Mouse (Mus musculus): Measurements from ENCODE around the gene Slc2a9.

The Slc2a9 gene

DNA sequence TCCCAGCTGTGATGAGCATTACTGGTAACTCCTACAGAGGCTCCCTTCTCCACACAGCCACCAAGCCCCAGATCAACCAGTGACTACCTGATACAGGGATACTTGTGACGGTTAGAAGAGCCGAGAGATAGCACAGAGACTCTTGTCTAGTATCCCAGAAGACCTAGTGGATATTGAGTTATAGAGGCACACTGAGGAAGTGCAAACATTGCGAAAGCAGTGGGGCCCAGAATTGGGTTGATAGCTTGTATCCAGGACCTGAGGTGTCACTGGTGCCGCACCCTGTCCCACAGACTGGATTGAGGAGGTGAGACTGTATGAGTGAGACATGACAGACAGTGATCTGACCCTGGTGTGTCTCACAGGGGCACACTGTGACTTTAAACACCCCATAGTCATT, at the start of gene Slc2a9:
Gene Slc2a9, minus strand, starts transcription at position 152 of the 400 bp plus-strand sequence.
- WGBS: 95% methylated on average over 4 of the region's 4 CpGs

DNA sequence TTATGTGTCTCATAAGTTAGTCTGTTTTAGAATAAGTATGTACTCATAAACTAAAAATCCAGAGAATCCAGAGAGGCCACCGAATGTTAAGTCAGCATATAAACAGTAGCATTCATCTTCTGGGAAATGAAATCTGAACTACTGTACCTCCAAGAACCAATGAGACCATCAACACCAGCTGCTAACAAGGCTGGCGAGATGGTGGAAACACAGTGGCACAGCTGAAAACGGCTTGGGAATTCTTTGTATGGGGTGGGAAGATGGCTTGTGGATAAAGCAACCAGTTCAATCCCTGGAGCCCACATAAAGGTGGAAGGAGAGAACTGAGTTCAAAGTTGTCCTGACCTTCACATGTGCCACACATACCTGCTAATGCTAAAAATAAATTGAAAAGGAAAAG, 49.7 kb upstream of the Slc2a9 start:
- 74% methylated on average over 3 of the region's 3 CpGs for WGBS

DNA sequence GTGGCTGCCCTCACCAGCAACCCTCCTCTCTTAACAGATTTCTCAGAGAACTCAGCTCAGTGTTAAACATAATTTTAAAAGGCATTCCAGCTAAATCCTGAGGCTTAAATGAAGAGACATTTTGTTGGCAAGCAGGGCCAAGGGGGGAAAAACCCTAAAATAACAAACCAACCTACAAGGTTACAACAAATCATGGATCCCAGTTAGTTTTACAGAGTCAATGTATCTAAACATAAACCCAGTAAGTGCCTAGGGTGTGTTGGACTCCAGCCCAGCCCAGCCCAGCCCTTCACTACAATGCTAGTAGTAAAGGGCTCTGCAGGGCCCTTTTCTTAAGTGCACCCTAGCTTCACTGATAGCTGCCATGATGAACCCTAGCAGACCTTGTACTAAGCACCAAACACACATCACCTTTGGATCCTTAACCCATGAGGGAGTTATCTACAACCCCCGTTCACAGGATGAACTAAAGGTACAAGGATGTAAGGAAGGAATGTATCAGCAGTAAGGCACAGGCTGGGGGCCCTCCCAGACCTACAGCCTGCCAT, 47.4 kb upstream of the Slc2a9 start:
- 85% methylated on average over 1 of the region's 1 CpGs for WGBS

DNA sequence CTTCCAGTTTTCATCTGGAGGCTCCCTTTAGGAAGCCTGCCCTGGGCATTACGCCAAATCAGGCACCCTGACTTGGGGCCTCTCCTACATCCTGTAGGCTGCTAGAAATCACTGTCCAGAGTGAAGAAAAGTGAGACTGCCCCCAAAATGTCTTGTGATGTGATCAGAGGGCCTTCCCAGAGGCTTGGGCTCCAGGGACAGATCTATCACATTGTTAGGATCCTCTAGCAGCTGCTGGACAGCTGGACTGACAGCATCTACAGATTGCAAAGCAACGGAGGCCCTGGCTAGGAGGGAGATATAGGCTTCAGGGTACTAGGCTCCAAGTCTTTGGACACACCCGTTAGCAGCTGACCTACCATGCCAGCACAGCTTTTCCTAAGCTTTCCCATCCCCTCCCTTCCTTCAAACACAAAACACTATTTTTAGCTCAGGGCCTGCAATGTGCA, 46.5 kb upstream of the Slc2a9 start:
- 56% methylated on average over 3 of the region's 3 CpGs for WGBS

DNA sequence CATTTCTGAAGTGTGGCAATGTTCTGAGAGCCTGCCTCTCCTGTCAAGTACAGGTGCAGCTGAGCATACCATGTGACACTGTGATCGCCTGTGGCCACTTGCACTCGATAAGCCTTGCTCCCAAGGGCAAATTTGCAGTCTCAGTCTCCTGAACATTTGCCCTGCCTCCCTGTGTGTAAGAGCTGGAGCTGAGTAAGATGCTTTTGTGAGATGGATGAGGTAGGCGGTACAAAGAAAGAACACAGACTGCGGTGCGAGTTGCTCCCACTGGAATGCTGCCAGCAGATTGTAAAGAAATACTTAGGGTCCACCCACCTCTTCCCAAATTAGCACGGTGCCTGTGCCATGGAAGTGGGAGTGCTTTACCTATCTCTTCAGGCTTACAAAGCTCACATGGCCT, 44.4 kb upstream of the Slc2a9 start:
- WGBS: 14% methylated on average over 6 of the region's 6 CpGs

GRCm38 (mm10) chr5:38544423-38545415, 41.8 kb upstream of the Slc2a9 start:
- WGBS: 31% methylated on average over 5 of the region's 5 CpGs

DNA sequence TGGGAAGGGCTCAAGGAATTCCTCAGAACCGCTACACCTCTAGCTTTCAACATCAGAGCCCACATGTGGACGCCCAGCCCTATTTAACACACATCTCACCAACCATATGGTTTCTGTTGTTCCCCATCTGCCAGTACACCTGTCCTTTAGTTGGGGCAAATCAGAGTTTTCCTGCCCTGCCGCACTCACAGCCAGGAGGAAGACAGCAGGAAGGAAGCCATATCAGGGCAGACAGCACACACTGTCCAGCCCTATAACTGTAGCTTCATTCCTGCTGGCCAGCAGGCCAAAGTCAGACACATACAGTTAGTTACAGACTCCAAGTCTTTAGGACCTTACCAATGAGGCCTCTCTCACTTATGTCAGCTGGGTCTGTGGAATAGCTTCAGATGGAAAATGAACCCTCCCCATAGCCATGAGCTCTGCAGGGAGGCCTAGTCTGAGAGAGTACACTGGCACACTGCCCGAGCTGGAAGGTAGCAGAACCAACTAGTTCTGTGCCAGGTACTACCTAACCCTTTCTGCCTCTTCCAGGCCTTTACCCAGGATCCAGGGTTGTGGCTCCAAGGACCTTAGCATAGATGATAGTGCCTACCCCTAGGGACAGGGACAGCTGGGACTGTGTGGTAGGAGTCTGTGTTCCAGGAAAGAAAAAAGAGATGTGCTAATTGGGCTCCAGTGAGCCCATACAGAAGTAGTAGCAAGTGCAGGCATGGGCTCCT, 40.7 kb upstream of the Slc2a9 start:
- 54% methylated on average over 4 of the region's 4 CpGs for WGBS

DNA sequence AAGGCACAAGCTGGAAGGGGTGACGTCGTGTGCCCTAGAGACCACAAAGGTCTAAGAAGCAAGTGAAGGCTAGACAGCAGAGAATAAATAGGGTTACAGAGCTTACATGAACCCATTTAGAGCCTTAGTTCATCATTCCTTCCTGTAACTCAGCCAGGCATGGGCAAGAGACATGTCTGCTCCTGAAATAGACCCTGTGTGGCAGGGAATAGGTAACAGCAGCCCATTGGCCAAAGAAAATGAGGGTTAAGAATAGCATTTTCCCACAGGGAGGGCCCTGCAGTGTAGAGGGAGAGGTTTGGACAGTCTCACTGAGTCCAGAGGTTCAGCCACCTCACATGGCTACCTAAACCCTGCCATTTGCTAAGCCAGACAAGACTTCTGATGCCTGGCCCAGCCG, 38.8 kb upstream of the Slc2a9 start:
- 94% methylated on average over 3 of the region's 3 CpGs for WGBS

DNA sequence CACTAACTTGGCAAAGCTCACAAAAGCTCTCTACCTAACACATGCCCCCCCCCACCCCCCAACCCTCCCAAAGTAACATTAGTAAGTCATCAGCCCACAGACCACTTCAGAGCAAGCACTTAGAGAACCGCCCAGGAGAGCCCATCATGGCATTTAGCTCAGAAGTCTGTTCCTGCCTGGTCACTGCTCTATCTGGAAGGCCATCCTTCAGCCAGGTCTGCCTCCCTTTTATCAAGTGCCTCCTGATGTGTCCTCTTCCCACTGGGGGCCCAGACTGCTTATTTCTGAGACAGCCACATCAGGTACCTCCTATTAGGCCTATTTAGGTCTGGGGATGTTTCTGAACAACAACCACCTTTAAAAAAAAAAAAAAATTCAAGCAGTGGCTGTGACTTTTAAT, 38.0 kb upstream of the Slc2a9 start:
- WGBS: 91% methylated on average over 1 of the region's 1 CpGs

GRCm38 (mm10) chr5:38538508-38538907, 35.6 kb upstream of the Slc2a9 start:
- 59% methylated on average over 8 of the region's 8 CpGs for WGBS

DNA sequence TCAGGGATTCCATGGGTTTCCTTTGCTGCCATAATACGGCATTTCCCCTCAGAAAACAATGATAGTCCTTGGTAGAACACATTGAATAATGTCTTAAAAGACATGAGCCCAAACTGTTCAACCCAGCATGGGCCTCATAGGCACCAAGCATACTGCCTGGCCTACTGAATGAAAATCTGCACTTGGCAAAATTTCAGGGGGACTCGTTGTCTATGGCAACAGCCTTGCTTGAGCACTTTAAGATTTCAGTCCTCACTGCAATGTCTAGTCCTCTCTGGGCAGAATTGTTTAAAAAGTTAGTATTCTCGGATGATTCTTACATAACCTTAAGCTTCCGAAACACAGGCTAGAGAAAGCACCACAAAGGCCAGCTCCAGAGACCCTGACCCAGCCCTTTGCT, 34.9 kb upstream of the Slc2a9 start:
- 55% methylated on average over 4 of the region's 4 CpGs for WGBS

- WGBS: 67% methylated on average over 3 of the region's 3 CpGs
Observed at GRCm38 (mm10) chr5:38536822-38537221, 33.9 kb upstream of the Slc2a9 start.

GRCm38 (mm10) chr5:38532084-38532483, 29.1 kb upstream of the Slc2a9 start:
- WGBS: 54% methylated on average over 4 of the region's 4 CpGs

GRCm38 (mm10) chr5:38529724-38530428, 26.9 kb upstream of the Slc2a9 start:
- 72% methylated on average over 6 of the region's 6 CpGs for WGBS

GRCm38 (mm10) chr5:38522977-38523376, 20.0 kb upstream of the Slc2a9 start:
- WGBS: 92% methylated on average over 5 of the region's 5 CpGs

DNA sequence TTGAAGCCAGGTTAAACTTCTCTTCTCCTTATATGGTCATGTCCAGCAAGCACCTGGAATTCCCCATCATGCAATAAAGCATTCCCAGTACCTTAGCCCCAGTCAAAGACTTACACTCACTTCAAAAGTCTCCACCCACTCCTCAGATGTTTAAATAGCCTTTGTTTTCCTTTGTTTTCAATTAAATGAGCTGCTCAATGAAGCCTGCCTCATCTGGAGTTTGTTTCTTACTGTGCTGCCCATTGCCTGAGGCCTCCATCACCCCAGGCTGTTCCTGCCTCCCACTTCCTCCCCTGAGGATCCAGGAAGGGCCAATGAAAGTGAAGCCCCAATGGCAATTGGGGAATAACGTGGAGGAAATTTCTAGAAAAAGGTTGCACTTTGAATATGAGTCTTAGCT, 17.9 kb upstream of the Slc2a9 start:
- WGBS: 63% methylated on average over 1 of the region's 1 CpGs

- WGBS: 42% methylated on average over 6 of the region's 6 CpGs
Observed at GRCm38 (mm10) chr5:38516267-38516666, 13.3 kb upstream of the Slc2a9 start.

DNA sequence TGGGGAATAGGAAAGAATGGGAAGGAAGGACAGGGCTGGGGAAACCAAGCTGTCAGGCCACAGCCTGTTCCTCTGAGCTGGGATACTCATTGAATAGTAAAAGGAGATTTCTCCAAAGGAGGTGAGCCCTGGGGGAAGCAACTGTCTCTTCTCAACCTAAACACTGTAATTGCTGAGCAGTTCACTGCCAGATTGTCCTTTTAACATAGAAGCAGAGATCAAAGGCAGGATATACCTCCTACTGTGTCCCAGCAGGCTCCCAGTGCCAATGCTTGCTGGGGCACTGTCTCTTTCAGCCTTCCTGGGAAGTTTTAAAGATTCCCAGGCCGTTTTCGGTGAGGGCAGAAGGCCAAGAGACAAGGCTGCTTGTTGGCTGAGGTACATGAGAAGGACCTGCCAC, 10.0 kb upstream of the Slc2a9 start:
- 31% methylated on average over 2 of the region's 2 CpGs for WGBS

- 92% methylated on average over 4 of the region's 4 CpGs for WGBS
Observed at GRCm38 (mm10) chr5:38509568-38509967, 6.6 kb upstream of the Slc2a9 start.

- WGBS: 77% methylated on average over 3 of the region's 3 CpGs
Observed at GRCm38 (mm10) chr5:38505435-38505765, 2.5 kb upstream of the Slc2a9 start.

- WGBS: 80% methylated on average over 6 of the region's 6 CpGs
Observed at GRCm38 (mm10) chr5:38504747-38505434, 1.9 kb upstream of the Slc2a9 start.

Data from cerebral cortex, adult 2 months (tissue).